In genomic region chr9:71077251-71077825, GRCm38 (mm10) we compare ENCODE assay signal across 26 mouse cellular contexts.
DNase-seq lines count a peak whose midpoint lies in the region; ATAC-seq and TF ChIP-seq lines count a peak whose summit lies in the region.
"Had no signal": no experiment of that assay in that cellular context is flagged by ENCODE, and none has a peak within 500 bp of the region (broad histone marks: within the 10 kb centered on the region; RNA-seq: fewer than 3 reads in every experiment).

No protein-coding gene starts in this region.

- no peak for TF ChIP-seq EP300 in stomach, postnatal 0 days (optimal IDR thresholded peaks at IDR 0.05)

- no peaks in the 10 kb centered on the region for H3K4me1 ChIP-seq in stomach, postnatal 0 days (replicated peaks; ENCODE audit: control insufficient read depth, insufficient read depth)
- H3K4me1 ChIP-seq: forebrain, embryonic 15.5 days; midbrain, embryonic 13.5 days had no signal

- H3K36me3 ChIP-seq in stomach, postnatal 0 days (ENCODE audit: control insufficient read depth, insufficient read depth, low read length): no peaks in the 10 kb centered on the region
- H3K36me3 ChIP-seq: forebrain, embryonic 10.5 days; forebrain, embryonic 15.5 days; heart, embryonic 13.5 days; midbrain, embryonic 13.5 days had no signal

- no peaks in the 10 kb centered on the region for H3K9me3 ChIP-seq in stomach, postnatal 0 days (ENCODE audit: control insufficient read depth, low read length)
- H3K9me3 ChIP-seq: forebrain, embryonic 10.5 days; forebrain, embryonic 15.5 days; heart, embryonic 13.5 days; midbrain, embryonic 13.5 days had no signal

- H3K4me3 ChIP-seq in stomach, postnatal 0 days (ENCODE audit: low read depth, low read length): no peak overlapping the region
- H3K4me3 ChIP-seq: forebrain, embryonic 10.5 days; forebrain, embryonic 15.5 days; heart, embryonic 13.5 days; midbrain, embryonic 13.5 days had no signal

- H3K27ac ChIP-seq in stomach, postnatal 0 days (replicated peaks): no peak overlapping the region
- H3K27ac ChIP-seq: forebrain, embryonic 10.5 days; forebrain, embryonic 15.5 days; heart, embryonic 13.5 days; liver, embryonic 14.5 days; macrophage; midbrain, embryonic 13.5 days had no signal

- peak; percentile 78 for ATAC-seq in stomach, postnatal 0 days (ENCODE audit: low FRiP score, low TSS enrichment)
- ATAC-seq: forebrain, embryonic 15.5 days; hindbrain, embryonic 16.5 days; midbrain, embryonic 13.5 days; Patski had no signal

- no peak for TF ChIP-seq CTCF in stomach, postnatal 0 days (IDR thresholded peaks at IDR 0.05; ENCODE audit: low read depth)

- intact Hi-C loops in heart, postnatal 14 days (cut with DNase I): loop anchor here (5.0 kb wide), 1 partner anchor 145 kb away; no protein-coding TSS in a partner anchor
- intact Hi-C loops in heart, postnatal 10 days (cut with DNase I): loop anchor here (5.0 to 10.0 kb wide), 2 partner anchors 145 to 233 kb away; no protein-coding TSS in a partner anchor

- H3K4me2 ChIP-seq in stomach, postnatal 0 days (replicated peaks; ENCODE audit: low read depth): no peak overlapping the region
- H3K4me2 ChIP-seq: forebrain, embryonic 15.5 days; heart, embryonic 13.5 days; midbrain, embryonic 13.5 days had no signal

- no peaks in the 10 kb centered on the region for H3K27me3 ChIP-seq in stomach, postnatal 0 days (ENCODE audit: control insufficient read depth, insufficient read depth, low read length)
- H3K27me3 ChIP-seq: CH12.LX; forebrain, embryonic 15.5 days; heart, embryonic 13.5 days; midbrain, embryonic 13.5 days; Patski had no signal

- peak; percentile 52 for DNase-seq in heart, adult 11 months
- no peak for DNase-seq in heart, postnatal 14 days
- peak; percentile 2 for DNase-seq in testis, postnatal 14 days (ENCODE audit: low spot score)
- no peak for DNase-seq in testis, postnatal 10 days (ENCODE audit: low spot score)
- peak; percentile 83 for DNase-seq in brain, adult 2 months (ENCODE audit: low read depth, low spot score)
- no peak for DNase-seq in stomach, postnatal 0 days (ENCODE audit: low spot score)
- no peak for DNase-seq in adipocyte (ENCODE audit: low spot score)
- DNase-seq in heart, postnatal 10 days: no peak
- DNase-seq: adrenal gland, postnatal 14 days; cerebellum, adult 11-12 months; cerebellum, postnatal 14 days; kidney, adult 2 months; kidney, postnatal 10 days; liver; lung, adult 2 months; lung, postnatal 10 days; thymus, postnatal 25 days had no signal

- no peak overlapping the region for H3K9ac ChIP-seq in stomach, postnatal 0 days (ENCODE audit: low read length)
- H3K9ac ChIP-seq: forebrain, embryonic 15.5 days; heart, embryonic 13.5 days; liver, embryonic 14.5 days; midbrain, embryonic 13.5 days had no signal

- WGBS in stomach, postnatal 0 days: 71% methylated on average over 5 of the region's 5 CpGs

Comparison
In these comparisons a context has a peak if more than half of its experiments do, and no peak if none do; other contexts are left out.
1. DNase-seq: peak in heart, adult 11 months (single experiment), testis, postnatal 14 days (single experiment) and brain, adult 2 months (single experiment); none in heart, postnatal 14 days (0 of 2), testis, postnatal 10 days (single experiment), stomach, postnatal 0 days (single experiment), adipocyte (single experiment) and heart, postnatal 10 days (0 of 2).